Comparison of ENCODE assay signal across 19 mouse cellular contexts in the genomic region with DNA sequence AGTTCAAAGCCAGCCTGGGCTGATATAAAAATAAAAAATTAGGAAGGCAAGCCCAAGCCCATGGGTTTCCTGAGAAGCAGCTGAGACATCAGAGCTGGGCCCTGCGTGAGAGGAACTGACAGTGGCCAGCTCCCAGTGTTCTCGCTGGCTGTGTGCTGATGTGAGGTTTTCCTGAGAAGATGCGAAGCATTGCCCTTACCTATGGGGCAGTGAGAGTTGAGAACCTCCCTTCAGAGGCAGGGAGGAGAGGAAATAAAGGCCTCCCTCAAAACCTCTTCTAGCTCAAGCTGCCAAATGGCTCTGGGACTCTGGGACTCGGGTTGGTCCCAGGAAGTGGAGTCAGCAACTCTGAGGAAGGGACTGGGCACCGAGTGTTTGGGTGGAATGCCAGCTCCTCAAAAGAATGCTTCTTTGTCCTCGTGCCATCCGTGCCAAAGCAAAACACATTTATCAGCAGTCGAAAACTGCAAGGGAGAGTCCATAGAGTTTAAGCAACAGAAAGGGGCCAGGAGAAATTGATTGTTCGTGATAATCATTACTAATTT. TPM values are rescaled to one million over a fixed set of nuclear protein-coding genes. Genes with fewer than 3 reads are reported as not detected.
DNase-seq lines count a peak whose midpoint lies in the region; ATAC-seq lines count a peak whose summit lies in the region.
"Had no signal": no experiment of that assay in that cellular context is flagged by ENCODE, and none has a peak within 500 bp of the region (broad histone marks: within the 10 kb centered on the region; RNA-seq: fewer than 3 reads in every experiment).

No protein-coding gene starts in this region.

- ATAC-seq in hindbrain, embryonic 13.5 days (ENCODE audit: low FRiP score) = 0 out of 2 replicates have a peak, but pooled peaks have one; percentile 41
- no peak for ATAC-seq in hindbrain, embryonic 11.5 days (ENCODE audit: low FRiP score)
- no peak for ATAC-seq in midbrain, embryonic 14.5 days (ENCODE audit: low FRiP score, low TSS enrichment)
- ATAC-seq in midbrain, embryonic 11.5 days (ENCODE audit: low FRiP score) = no peak
- peak; percentile 71 for ATAC-seq in hindbrain, embryonic 16.5 days
- ATAC-seq: liver, embryonic 12.5 days had no signal

- H3K27ac ChIP-seq in hindbrain, embryonic 13.5 days = peak overlapping the region; percentile 82
- no peak overlapping the region for H3K27ac ChIP-seq in hindbrain, embryonic 11.5 days (ENCODE audit: low read depth, low read length)
- H3K27ac ChIP-seq in midbrain, embryonic 14.5 days (replicated peaks; ENCODE audit: low read depth, low read length) = no peak overlapping the region
- no peak overlapping the region for H3K27ac ChIP-seq in midbrain, embryonic 11.5 days (ENCODE audit: low read depth, low read length)
- H3K27ac ChIP-seq in hindbrain, embryonic 16.5 days (ENCODE audit: low read depth, low read length) = peak overlapping the region; percentile 50
- H3K27ac ChIP-seq: embryonic facial prominence, embryonic 10.5 days; liver, embryonic 12.5 days; lung, embryonic 15.5 days had no signal

- WGBS in hindbrain, embryonic 13.5 days = 67% methylated on average over 9 of the region's 9 CpGs
- 80% methylated on average over 9 of the region's 9 CpGs for WGBS in hindbrain, embryonic 11.5 days
- 71% methylated on average over 9 of the region's 9 CpGs for WGBS in midbrain, embryonic 14.5 days
- 83% methylated on average over 9 of the region's 9 CpGs for WGBS in midbrain, embryonic 11.5 days
- 50% methylated on average over 9 of the region's 9 CpGs for WGBS in hindbrain, embryonic 16.5 days

- no peaks in the 10 kb centered on the region for H3K36me3 ChIP-seq in hindbrain, embryonic 13.5 days
- H3K36me3 ChIP-seq in hindbrain, embryonic 11.5 days (ENCODE audit: control insufficient read depth, insufficient read depth, low read length) = no peaks in the 10 kb centered on the region
- no peaks in the 10 kb centered on the region for H3K36me3 ChIP-seq in midbrain, embryonic 14.5 days (ENCODE audit: control insufficient read depth, insufficient read depth, low read length)
- H3K36me3 ChIP-seq in midbrain, embryonic 11.5 days (ENCODE audit: control insufficient read depth, insufficient read depth, low read length) = no peaks in the 10 kb centered on the region
- H3K36me3 ChIP-seq in hindbrain, embryonic 16.5 days (ENCODE audit: control insufficient read depth, insufficient read depth, low read length) = no peaks in the 10 kb centered on the region
- H3K36me3 ChIP-seq: embryonic facial prominence, embryonic 10.5 days; liver, embryonic 12.5 days; lung, embryonic 15.5 days had no signal

- H3K9me3 ChIP-seq in hindbrain, embryonic 13.5 days = no peaks in the 10 kb centered on the region; the same call in 1 of the 2 replicates
- H3K9me3 ChIP-seq in hindbrain, embryonic 11.5 days (ENCODE audit: control insufficient read depth, low read length) = no peaks in the 10 kb centered on the region
- H3K9me3 ChIP-seq in midbrain, embryonic 14.5 days (ENCODE audit: control insufficient read depth, low read length) = no peaks in the 10 kb centered on the region
- H3K9me3 ChIP-seq in midbrain, embryonic 11.5 days (ENCODE audit: control insufficient read depth, low read length) = no peaks in the 10 kb centered on the region
- no peaks in the 10 kb centered on the region for H3K9me3 ChIP-seq in hindbrain, embryonic 16.5 days (ENCODE audit: control insufficient read depth, low read length)
- H3K9me3 ChIP-seq: embryonic facial prominence, embryonic 10.5 days; liver, embryonic 12.5 days; lung, embryonic 15.5 days had no signal

- H3K4me2 ChIP-seq in hindbrain, embryonic 13.5 days = no peak overlapping the region
- no peak overlapping the region for H3K4me2 ChIP-seq in hindbrain, embryonic 11.5 days (replicated peaks; ENCODE audit: low read depth, low read length)
- no peak overlapping the region for H3K4me2 ChIP-seq in midbrain, embryonic 14.5 days (ENCODE audit: low read length)
- no peak overlapping the region for H3K4me2 ChIP-seq in midbrain, embryonic 11.5 days
- no peak overlapping the region for H3K4me2 ChIP-seq in hindbrain, embryonic 16.5 days (ENCODE audit: low read length)
- H3K4me2 ChIP-seq: heart, embryonic 11.5 days; liver, embryonic 12.5 days; lung, embryonic 15.5 days had no signal

- peaks cover 37% of the 10 kb centered on the region for H3K4me1 ChIP-seq in hindbrain, embryonic 13.5 days (replicated peaks)
- no peaks in the 10 kb centered on the region for H3K4me1 ChIP-seq in hindbrain, embryonic 11.5 days (replicated peaks; ENCODE audit: control insufficient read depth, insufficient read depth, low read length)
- H3K4me1 ChIP-seq in midbrain, embryonic 14.5 days (ENCODE audit: control insufficient read depth, insufficient read depth, low read length) = peaks cover 3% of the 10 kb centered on the region; the same call in 1 of the 2 replicates
- H3K4me1 ChIP-seq in midbrain, embryonic 11.5 days (ENCODE audit: control insufficient read depth, insufficient read depth, low read length) = no peaks in the 10 kb centered on the region
- H3K4me1 ChIP-seq in hindbrain, embryonic 16.5 days (ENCODE audit: control insufficient read depth, insufficient read depth, low read depth, low read length) = peaks cover 12% of the 10 kb centered on the region
- H3K4me1 ChIP-seq: liver, embryonic 12.5 days had no signal

- no peak overlapping the region for H3K4me3 ChIP-seq in hindbrain, embryonic 13.5 days
- H3K4me3 ChIP-seq in hindbrain, embryonic 11.5 days (ENCODE audit: low read depth, low read length) = no peak overlapping the region
- H3K4me3 ChIP-seq in midbrain, embryonic 14.5 days (replicated peaks; ENCODE audit: low read depth, low read length) = no peak overlapping the region
- no peak overlapping the region for H3K4me3 ChIP-seq in midbrain, embryonic 11.5 days (ENCODE audit: low read depth, low read length)
- no peak overlapping the region for H3K4me3 ChIP-seq in hindbrain, embryonic 16.5 days (ENCODE audit: low read length)
- H3K4me3 ChIP-seq: embryonic facial prominence, embryonic 10.5 days; liver, embryonic 12.5 days; lung, embryonic 15.5 days had no signal

- H3K9ac ChIP-seq in hindbrain, embryonic 13.5 days = no peak overlapping the region
- no peak overlapping the region for H3K9ac ChIP-seq in hindbrain, embryonic 11.5 days (ENCODE audit: low read depth, low read length)
- H3K9ac ChIP-seq in midbrain, embryonic 14.5 days (replicated peaks; ENCODE audit: low read length) = no peak overlapping the region
- no peak overlapping the region for H3K9ac ChIP-seq in midbrain, embryonic 11.5 days (ENCODE audit: low read length)
- no peak overlapping the region for H3K9ac ChIP-seq in hindbrain, embryonic 16.5 days (ENCODE audit: low read depth, low read length)
- H3K9ac ChIP-seq: liver, embryonic 12.5 days; lung, embryonic 15.5 days had no signal

- DNase-seq in adrenal gland, postnatal 10 days = peak; percentile 35
- no peak for DNase-seq in adrenal gland, postnatal 4 days (ENCODE audit: low spot score in 2 of 2)
- no peak for DNase-seq in hindbrain, embryonic 11.5 days (ENCODE audit: low spot score)
- DNase-seq in midbrain, embryonic 14.5 days = peak; percentile 30
- DNase-seq in midbrain, embryonic 11.5 days (ENCODE audit: low spot score, missing footprints) = no peak
- DNase-seq in gastrocnemius, postnatal 25 days = no peak
- DNase-seq: gastrocnemius, postnatal 36 days; kidney, adult 11 months; kidney, postnatal 4 days; thymus, postnatal 4 days had no signal

- no peaks in the 10 kb centered on the region for H3K27me3 ChIP-seq in hindbrain, embryonic 13.5 days
- H3K27me3 ChIP-seq in hindbrain, embryonic 11.5 days (ENCODE audit: control insufficient read depth, insufficient read depth, low read length) = no peaks in the 10 kb centered on the region
- no peaks in the 10 kb centered on the region for H3K27me3 ChIP-seq in midbrain, embryonic 14.5 days (ENCODE audit: control insufficient read depth, insufficient read depth, low read length)
- H3K27me3 ChIP-seq in midbrain, embryonic 11.5 days (ENCODE audit: control insufficient read depth, insufficient read depth, low read length) = no peaks in the 10 kb centered on the region
- no peaks in the 10 kb centered on the region for H3K27me3 ChIP-seq in hindbrain, embryonic 16.5 days (replicated peaks; ENCODE audit: control insufficient read depth, insufficient read depth, low read length)
- H3K27me3 ChIP-seq: liver, embryonic 12.5 days; lung, embryonic 15.5 days had no signal

RNA-seq across cellular contexts. Expression of gene Calr4, which starts 0.6 kb away (rescaled TPM):
- total RNA-seq in adrenal gland, postnatal 10 days (2021) = 1 to 10 TPM in 1 of 2 experiments, under 1 TPM in 1; 0.90 to 1.8 TPM
- total RNA-seq in adrenal gland, postnatal 4 days (2021) = under 1 TPM; 0.62 to 0.76 TPM
- 2.1 and 2.2 TPM in 2 replicates for polyA plus RNA-seq in hindbrain, embryonic 13.5 days (2015; fragmentation: Nextera tagmentation; extraction: Ambion mirVana)
- 0.09 and 0.54 TPM in 2 replicates for polyA plus RNA-seq in hindbrain, embryonic 11.5 days (2014; fragmentation: Nextera tagmentation; extraction: Ambion mirVana)
- polyA plus RNA-seq in midbrain, embryonic 14.5 days (2014; fragmentation: Nextera tagmentation; extraction: Ambion mirVana) = 0.57 and 0.80 TPM in 2 replicates
- polyA plus RNA-seq in midbrain, embryonic 11.5 days (2014; fragmentation: Nextera tagmentation; extraction: Ambion mirVana) = 0.11 and 0.19 TPM in 2 replicates
- polyA plus RNA-seq in hindbrain, embryonic 16.5 days (2015; fragmentation: Nextera tagmentation; extraction: Ambion mirVana) = 1.5 and 1.7 TPM in 2 replicates
- under 1 TPM in 1 of 2 experiments, not detected in 1; 0.21 TPM for total RNA-seq in gastrocnemius, postnatal 25 days (2021)
- total RNA-seq: CH12.LX; gastrocnemius, postnatal 36 days; monocyte, adult 5-6 weeks had no signal
- polyA plus RNA-seq: liver, embryonic 12.5 days; lung, embryonic 15.5 days; spleen, adult 2 months had no signal

RNA-seq across cellular contexts. Expression of gene Osbpl9, which starts 32.8 kb away (rescaled TPM):
- 100 to 1,000 TPM; 149 to 153 TPM for total RNA-seq in adrenal gland, postnatal 10 days (2021)
- total RNA-seq in adrenal gland, postnatal 4 days (2021) = 100 to 1,000 TPM; 116 to 120 TPM
- polyA plus RNA-seq in hindbrain, embryonic 13.5 days (2015; fragmentation: Nextera tagmentation; extraction: Ambion mirVana) = 90.1 and 92.1 TPM in 2 replicates
- polyA plus RNA-seq in hindbrain, embryonic 11.5 days (2014; fragmentation: Nextera tagmentation; extraction: Ambion mirVana) = 77.3 and 84.3 TPM in 2 replicates
- 61.9 and 81.1 TPM in 2 replicates for polyA plus RNA-seq in midbrain, embryonic 14.5 days (2014; fragmentation: Nextera tagmentation; extraction: Ambion mirVana)
- polyA plus RNA-seq in midbrain, embryonic 11.5 days (2014; fragmentation: Nextera tagmentation; extraction: Ambion mirVana) = 75.8 and 78.8 TPM in 2 replicates
- polyA plus RNA-seq in hindbrain, embryonic 16.5 days (2015; fragmentation: Nextera tagmentation; extraction: Ambion mirVana) = 72.2 and 75.8 TPM in 2 replicates
- total RNA-seq in gastrocnemius, postnatal 25 days (2021) = 10 to 100 TPM; 82.3 to 98.8 TPM

RNA-seq across cellular contexts. Expression of gene Eps15, which starts 45.2 kb away (rescaled TPM):
- total RNA-seq in adrenal gland, postnatal 10 days (2021) = 10 to 100 TPM; 59.2 to 60.8 TPM
- 10 to 100 TPM; 71.2 to 79.8 TPM for total RNA-seq in adrenal gland, postnatal 4 days (2021)
- 68.8 and 69.1 TPM in 2 replicates for polyA plus RNA-seq in hindbrain, embryonic 13.5 days (2015; fragmentation: Nextera tagmentation; extraction: Ambion mirVana)
- 53.6 and 57.6 TPM in 2 replicates for polyA plus RNA-seq in hindbrain, embryonic 11.5 days (2014; fragmentation: Nextera tagmentation; extraction: Ambion mirVana)
- polyA plus RNA-seq in midbrain, embryonic 14.5 days (2014; fragmentation: Nextera tagmentation; extraction: Ambion mirVana) = 48.6 and 77.5 TPM in 2 replicates
- 51.9 and 59.2 TPM in 2 replicates for polyA plus RNA-seq in midbrain, embryonic 11.5 days (2014; fragmentation: Nextera tagmentation; extraction: Ambion mirVana)
- polyA plus RNA-seq in hindbrain, embryonic 16.5 days (2015; fragmentation: Nextera tagmentation; extraction: Ambion mirVana) = 65.5 and 72.2 TPM in 2 replicates
- total RNA-seq in gastrocnemius, postnatal 25 days (2021) = 10 to 100 TPM; 60.2 to 62.3 TPM

Comparison
In these comparisons a context has a peak if more than half of its experiments do, and no peak if none do; other contexts are left out.
1. DNase-seq: peak in adrenal gland, postnatal 10 days (single experiment) and midbrain, embryonic 14.5 days (single experiment); none in adrenal gland, postnatal 4 days (0 of 2), hindbrain, embryonic 11.5 days (single experiment), midbrain, embryonic 11.5 days (single experiment) and gastrocnemius, postnatal 25 days (single experiment).
2. ATAC-seq: peak in hindbrain, embryonic 13.5 days (single experiment) and hindbrain, embryonic 16.5 days (single experiment); none in hindbrain, embryonic 11.5 days (single experiment), midbrain, embryonic 14.5 days (single experiment) and midbrain, embryonic 11.5 days (single experiment).
3. H3K27ac ChIP-seq: peak in hindbrain, embryonic 13.5 days (single experiment) and hindbrain, embryonic 16.5 days (single experiment); none in hindbrain, embryonic 11.5 days (single experiment), midbrain, embryonic 14.5 days (single experiment) and midbrain, embryonic 11.5 days (single experiment).